Mouse (Mus musculus) liver, embryonic 14.5 days (tissue): Measurements from ENCODE around the gene Slc12a3. TPM values are rescaled to one million over a fixed set of nuclear protein-coding genes. Genes with fewer than 3 reads are reported as not detected.

ENCODE experiments used
- ATAC-seq: fragments of 200-750 bp; cut with Nextera tagmentation; 2 replicates; pipeline ENCODE4 v1.8.0; 2017; ENCODE audit warnings: moderate number of reproducible peaks, mild to moderate bottlenecking, moderate library complexity; ENCODE audit not compliant: insufficient read depth
- DNase-seq, 3 experiments: peaks; one replicate each; pipeline ENCODE4 v3.0.0-alpha.2; 2012 to 2013; ENCODE audit warnings: low read depth in 3 of 3, low spot score in 3 of 3
- H3K27ac ChIP-seq: fragments of 300-500 bp; sonication (generic); 2 replicates; pipeline ENCODE4 v1.5.1; 2014; ENCODE audit warnings: moderate library complexity, mild to moderate bottlenecking, control low read depth, inconsistent platforms
- H3K27me3 ChIP-seq: fragments of 300-500 bp; sonication (generic); 2 replicates; pipeline ENCODE4 v1.6.1; 2014; ENCODE audit warnings: mild to moderate bottlenecking, low read length, moderate library complexity; ENCODE audit not compliant: control insufficient read depth, insufficient read depth
- H3K36me3 ChIP-seq: fragments of 300-500 bp; sonication (generic); replicated peaks from 2 replicates; pipeline ENCODE4 v1.6.1; 2014; ENCODE audit warnings: low read depth; ENCODE audit not compliant: control insufficient read depth, insufficient read depth
- H3K4me1 ChIP-seq, 2 experiments: fragments of 200-500 bp in 1 of 2; fragments of 300-500 bp in 1 of 2; sonication (generic) in 1 of 2; replicated peaks; 2 replicates each; pipeline ENCODE4 v1.6.1; 2012 to 2014; ENCODE audit warnings: antibody characterized with exemption in 1 of 2, inconsistent platforms in 1 of 2, low read length in 1 of 2; ENCODE audit not compliant: control insufficient read depth in 2 of 2, insufficient read depth in 2 of 2
- H3K4me2 ChIP-seq: fragments of 300-500 bp; sonication (generic); 2 replicates; pipeline ENCODE4 v1.6.1; 2014; ENCODE audit warnings: low read depth, mild to moderate bottlenecking, control low read depth, moderate library complexity
- H3K4me3 ChIP-seq, 2 experiments: fragments of 200-500 bp in 1 of 2; fragments of 300-500 bp in 1 of 2; sonication (generic) in 1 of 2; 2 replicates each; pipeline ENCODE4 v1.5.1; 2012 to 2014; ENCODE audit warnings: low read depth in 2 of 2, low read length in 2 of 2, mild to moderate bottlenecking in 2 of 2, control low read depth in 1 of 2, inconsistent platforms in 1 of 2, moderate library complexity in 1 of 2; ENCODE audit not compliant: insufficient read depth in 1 of 2
- H3K9ac ChIP-seq: fragments of 300-500 bp; sonication (generic); replicated peaks from 2 replicates; pipeline ENCODE4 v1.6.1; 2014; ENCODE audit warnings: mild to moderate bottlenecking, control low read depth, moderate library complexity
- H3K9me3 ChIP-seq: fragments of 300-500 bp; sonication (generic); 2 replicates; pipeline ENCODE4 v1.6.1; 2016; ENCODE audit warnings: low read length, mixed read lengths; ENCODE audit not compliant: control insufficient read depth
- CTCF ChIP-seq: IDR thresholded peaks from 2 replicates; pipeline ENCODE4 v1.5.1; 2016; ENCODE audit warnings: antibody characterized with exemption, low read depth, control low read depth
- EP300 ChIP-seq: IDR thresholded peaks from 2 replicates; pipeline ENCODE4 v1.6.1; 2016; ENCODE audit warnings: antibody characterized with exemption, low read depth
- WGBS: fragments of 180-500 bp; shearing (Covaris S2); extraction: QIAGEN DNeasy Blood & Tissue Kit; methylation state at CpG from one replicate; pipeline ENCODE4 v1.1.7; 2014; ENCODE audit not compliant: insufficient replicate concordance; 5-methylcytosine and 5-hydroxymethylcytosine counted together
- polyA plus RNA-seq, 2 experiments: library from polyadenylated mRNA; depleted of rRNA in 1 of 2; stranded (reverse) in 1 of 2; unstranded in 1 of 2; fragments of >200 nt; fragmentation: Nextera tagmentation in 1 of 2; extraction: Ambion mirVana in 1 of 2; gene quantifications; 2 replicates each; pipeline versions ENCODE4 v1.2.1 to v1.2.3; 2012 to 2014

Gene Slc12a3
- polyA plus RNA-seq, 2 experiments, result 0.01 to 0.11 TPM

- Histone ChIP-seq H3K27ac (peak overlapping the region; percentile 94), H3K4me3 (peak overlapping the region; percentile 93 to 94), H3K4me2 (peak overlapping the region; percentile 99), H3K36me3 (peaks cover 37% of the 10 kb centered on the region), H3K4me1 (peaks cover 24 to 31% of the 10 kb centered on the region in 2 experiments), H3K27me3 (no peaks in the 10 kb centered on the region), H3K9ac (peak overlapping the region; percentile 87), H3K9me3 (no peaks in the 10 kb centered on the region)
- under 1% methylated on average over 25 of the region's 25 CpGs for WGBS
- TF ChIP-seq CTCF, result no peak
- no peak for TF ChIP-seq EP300
- ATAC-seq (peak; percentile 81), DNase-seq (peak; percentile 76 to 79 (median 77))
Observed at GRCm38 (mm10) chr8:94387027-94387684, 58.2 kb downstream of the Slc12a3 start.

GRCm38 (mm10) chr8:94387785-94388184, 58.8 kb downstream of the Slc12a3 start:
- Histone ChIP-seq H3K4me3 (peak overlapping the region; percentile 93 to 94), H3K9ac (peak overlapping the region; percentile 87), H3K36me3 (peaks cover 44% of the 10 kb centered on the region), H3K27me3 (no peaks in the 10 kb centered on the region), H3K27ac (peak overlapping the region; percentile 94), H3K9me3 (no peaks in the 10 kb centered on the region), H3K4me2 (peak overlapping the region; percentile 99), H3K4me1 (peaks cover 24 to 31% of the 10 kb centered on the region in 2 experiments)
- DNase-seq (no peak), ATAC-seq (no peak)
- WGBS, result 33% methylated on average over 6 of the region's 6 CpGs
- no peak for TF ChIP-seq EP300
- no peak for TF ChIP-seq CTCF

- TF ChIP-seq CTCF (no peak), EP300 (no peak)
- no peak overlapping the region for H3K9ac ChIP-seq
- H3K27me3 ChIP-seq, result no peaks in the 10 kb centered on the region
- H3K4me1 ChIP-seq, result peaks cover 16 to 19% of the 10 kb centered on the region in 2 experiments
- ATAC-seq, result no peak
- DNase-seq, result no peak
- H3K4me3 ChIP-seq, result no peak overlapping the region
- H3K4me2 ChIP-seq, result peak overlapping the region; percentile 3; the same call in 1 of the 2 replicates
- WGBS, result 90% methylated on average over 6 of the region's 6 CpGs
- H3K36me3 ChIP-seq, result peaks cover 59% of the 10 kb centered on the region
- no peaks in the 10 kb centered on the region for H3K9me3 ChIP-seq
- no peak overlapping the region for H3K27ac ChIP-seq
Observed at GRCm38 (mm10) chr8:94389531-94389930, 60.5 kb downstream of the Slc12a3 start.

- ATAC-seq (no peak), DNase-seq (no peak)
- Histone ChIP-seq H3K4me2 (no peak overlapping the region), H3K27me3 (no peaks in the 10 kb centered on the region), H3K27ac (no peak overlapping the region), H3K36me3 (peaks cover 68% of the 10 kb centered on the region), H3K4me1 (peaks cover 11% of the 10 kb centered on the region in 2 experiments), H3K9me3 (no peaks in the 10 kb centered on the region), H3K9ac (no peak overlapping the region), H3K4me3 (no peak overlapping the region)
- 89% methylated on average over 6 of the region's 6 CpGs for WGBS
- no peak for TF ChIP-seq CTCF
Observed at GRCm38 (mm10) chr8:94390429-94390828, 61.4 kb downstream of the Slc12a3 start.

- H3K36me3 ChIP-seq, result peaks cover 73% of the 10 kb centered on the region
- H3K4me1 ChIP-seq, result peaks cover 7 to 8% of the 10 kb centered on the region in 2 experiments; a peak in 3 of 4 replicates
- H3K27ac ChIP-seq, result no peak overlapping the region
- DNase-seq (no peak), ATAC-seq (no peak)
- no peak for TF ChIP-seq EP300
- no peak for TF ChIP-seq CTCF
- H3K9me3 ChIP-seq, result no peaks in the 10 kb centered on the region
- H3K27me3 ChIP-seq, result no peaks in the 10 kb centered on the region
- H3K9ac ChIP-seq, result no peak overlapping the region
- H3K4me3 ChIP-seq, result no peak overlapping the region
- 88% methylated on average over 8 of the region's 8 CpGs for WGBS
- H3K4me2 ChIP-seq, result no peak overlapping the region
Observed at GRCm38 (mm10) chr8:94390910-94391309, 61.9 kb downstream of the Slc12a3 start.
